Mouse (Mus musculus) hindlimb bud, embryonic 11.5 days (tissue): ENCODE measurements at regions not wholly inside any gene's neighbourhood (a gene's known extent, or its start where the extent isn't known, plus 50 kb on each side); places are given as distances from the start of the nearest gene placed in this dataset.
A peak's percentile ranks its signal among the peaks of the same experiment; 100 is the strongest.

Experiments
- DNase-seq: peaks from one replicate; pipeline ENCODE4 v3.0.0-alpha.2; 2012; ENCODE audit warnings: low read depth, low spot score; ENCODE audit errors: extremely low spot score

DNA sequence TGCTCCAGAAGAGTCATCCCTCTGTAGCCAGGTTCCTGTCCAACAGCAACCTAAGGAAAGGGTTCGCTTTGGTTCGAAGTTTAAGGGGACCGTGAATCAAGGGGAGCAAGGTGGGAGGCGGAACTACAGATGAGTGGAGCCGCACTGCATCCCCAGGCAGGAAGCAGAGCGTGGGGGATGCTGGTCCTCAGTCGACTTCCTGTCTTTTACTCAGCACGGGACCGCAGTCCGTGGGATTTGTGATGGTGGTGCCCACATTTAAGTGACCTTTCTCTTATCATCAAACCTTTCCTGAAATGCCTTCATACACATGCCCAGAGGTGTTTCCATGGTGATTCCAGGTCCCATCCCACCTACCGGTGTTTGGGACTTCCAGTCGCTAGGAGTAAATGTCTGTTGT, 278.2 kb downstream of the 3100002H09Rik start:
- DNase-seq, result no peak

DNA sequence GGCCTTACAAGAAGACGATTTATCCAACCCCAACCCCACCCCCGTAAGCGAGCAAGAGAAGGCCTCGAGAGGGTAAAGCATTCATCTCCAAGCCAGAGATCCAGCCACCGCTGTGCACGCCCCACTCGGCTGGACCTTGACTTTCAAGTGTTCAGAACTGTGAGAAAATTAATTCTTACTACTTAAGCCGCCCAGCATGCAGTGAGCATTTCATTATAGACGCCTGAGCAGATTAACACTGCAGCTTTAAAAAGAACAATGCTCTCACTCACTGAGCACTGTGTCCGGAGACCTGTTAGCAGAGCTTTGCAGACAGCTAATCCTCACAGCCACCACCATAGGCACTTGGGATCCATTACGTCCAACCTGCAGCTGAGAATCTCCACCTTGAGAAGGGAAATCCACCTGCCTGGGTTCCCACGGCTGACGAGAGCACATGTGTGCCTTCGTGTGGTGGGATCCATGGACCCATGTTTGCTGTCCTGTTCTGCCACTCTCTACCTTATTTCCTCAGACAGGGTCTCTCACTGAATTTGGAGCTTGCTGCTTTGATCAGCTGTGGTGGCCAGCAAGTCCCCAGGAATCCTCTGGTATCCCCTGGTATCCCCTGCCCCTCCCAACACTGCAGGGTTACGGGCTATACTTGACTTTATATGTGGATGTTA, 281.4 kb downstream of the 3100002H09Rik start:
- DNase-seq, result no peak

DNA sequence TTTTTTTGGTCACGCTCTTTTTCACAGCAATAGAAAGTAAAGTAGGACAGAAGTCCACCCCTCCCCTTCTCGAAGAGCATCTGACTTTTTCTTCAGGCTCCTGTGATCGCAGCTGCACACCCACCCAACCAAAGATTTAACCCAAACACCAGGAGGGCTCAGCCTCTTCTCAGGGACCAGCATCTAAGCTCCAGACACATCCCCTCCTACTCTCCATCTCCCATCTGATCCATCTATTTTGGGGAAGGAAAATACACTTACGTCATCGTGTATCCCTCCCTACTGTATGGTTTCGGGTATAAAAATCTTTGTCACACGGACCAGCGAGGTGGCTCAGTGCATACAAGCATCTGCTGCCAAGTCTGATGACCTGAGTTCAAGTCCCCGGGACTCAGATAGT, 284.3 kb downstream of the 3100002H09Rik start:
- DNase-seq, result no peak

DNA sequence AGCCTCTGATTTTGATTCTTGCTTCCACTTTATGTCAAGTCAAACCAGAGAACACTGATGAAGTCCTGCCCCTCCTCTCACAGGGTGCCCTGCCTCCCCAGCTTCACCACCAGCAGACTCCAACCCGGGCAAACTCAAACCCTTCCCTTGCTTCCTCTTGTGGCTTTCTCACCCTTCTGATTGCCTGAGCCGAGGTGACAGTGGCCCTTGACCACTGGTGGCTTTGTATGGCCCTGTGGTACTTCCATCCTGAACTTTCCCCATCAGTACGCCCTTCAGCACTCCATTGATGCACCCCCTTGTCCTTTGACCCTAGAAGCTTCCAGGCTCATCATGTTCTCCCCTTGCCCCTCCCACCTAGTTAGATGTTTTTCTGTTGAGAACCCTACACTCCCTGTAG, 287.0 kb downstream of the 3100002H09Rik start:
- no peak for DNase-seq

DNA sequence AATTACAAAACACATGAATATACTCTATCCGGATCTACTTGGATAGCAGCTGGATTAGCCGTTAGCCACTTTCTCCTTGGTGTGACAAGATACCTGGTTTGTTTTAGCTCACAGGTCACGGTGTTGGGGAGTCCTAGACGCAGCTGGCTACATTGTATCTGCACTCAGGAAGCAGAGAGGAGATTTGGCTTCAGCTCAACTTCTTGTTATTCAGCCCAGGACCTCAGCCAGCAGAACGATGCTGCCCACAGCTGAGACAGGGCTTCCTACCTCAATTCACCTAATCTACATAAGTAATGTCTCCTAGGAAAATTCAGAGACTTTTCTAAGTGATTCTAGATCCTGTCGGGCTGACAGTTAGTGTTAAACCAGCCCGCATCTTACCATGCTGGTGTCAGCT, 289.4 kb downstream of the 3100002H09Rik start:
- no peak for DNase-seq

DNA sequence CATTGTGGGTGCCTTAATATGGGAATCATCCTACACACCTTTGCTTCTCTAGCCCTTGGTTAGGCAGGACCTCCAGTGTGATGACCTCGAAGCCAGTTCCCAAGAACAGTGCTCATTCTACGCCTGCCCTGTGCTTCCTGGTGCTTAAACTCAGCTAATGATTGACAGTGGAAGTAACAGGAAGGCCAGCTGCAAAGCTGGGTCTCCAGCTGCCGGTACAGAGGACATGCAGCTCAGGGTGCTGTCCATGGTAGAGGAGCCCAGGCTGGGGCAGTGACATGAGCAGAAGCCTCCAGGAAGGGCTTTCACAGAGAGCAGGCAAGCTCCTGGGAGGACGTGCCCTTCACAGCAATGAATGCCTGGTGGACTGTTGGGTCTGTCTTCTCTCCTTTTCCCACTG, 293.6 kb downstream of the 3100002H09Rik start:
- DNase-seq, result peak; percentile 14

DNA sequence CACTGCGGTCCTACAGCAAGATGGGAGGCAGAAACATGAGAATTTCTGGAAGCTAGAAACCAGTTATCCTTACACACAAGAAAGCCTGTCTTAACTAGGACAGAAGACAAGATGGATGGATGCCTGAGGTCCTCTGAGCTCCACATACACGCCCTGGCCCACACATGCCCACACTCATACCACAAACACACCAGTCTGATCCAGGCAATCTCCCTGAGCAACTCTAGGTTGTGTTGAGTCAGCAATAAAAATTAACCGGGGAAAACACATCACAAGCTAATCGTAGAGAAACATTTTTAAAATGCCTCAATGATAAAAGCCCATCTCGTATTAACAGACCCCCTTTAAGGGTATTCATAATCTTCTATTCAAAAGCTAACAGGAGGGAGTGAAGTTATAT, 298.9 kb downstream of the 3100002H09Rik start:
- DNase-seq, result no peak

DNA sequence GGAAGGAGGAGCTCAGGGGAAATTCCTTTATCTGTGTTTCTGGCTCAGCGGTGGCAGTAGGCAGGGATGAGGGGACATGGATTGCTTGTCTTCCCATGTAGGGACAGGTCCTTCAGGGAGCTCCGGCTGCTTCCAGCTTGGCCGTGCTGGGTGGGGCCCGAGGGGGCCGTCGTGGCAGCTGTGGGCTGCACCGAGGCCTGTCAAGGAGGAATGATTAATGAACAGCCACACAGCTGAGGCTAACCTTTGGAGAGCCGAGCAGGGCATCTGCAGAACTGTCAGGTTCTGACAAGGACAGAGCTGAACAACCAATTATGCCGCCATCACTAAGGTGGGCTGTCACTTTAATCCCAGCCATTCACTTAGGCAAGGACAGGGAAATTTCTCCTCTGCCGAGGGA, 300.0 kb downstream of the 3100002H09Rik start:
- no peak for DNase-seq

DNA sequence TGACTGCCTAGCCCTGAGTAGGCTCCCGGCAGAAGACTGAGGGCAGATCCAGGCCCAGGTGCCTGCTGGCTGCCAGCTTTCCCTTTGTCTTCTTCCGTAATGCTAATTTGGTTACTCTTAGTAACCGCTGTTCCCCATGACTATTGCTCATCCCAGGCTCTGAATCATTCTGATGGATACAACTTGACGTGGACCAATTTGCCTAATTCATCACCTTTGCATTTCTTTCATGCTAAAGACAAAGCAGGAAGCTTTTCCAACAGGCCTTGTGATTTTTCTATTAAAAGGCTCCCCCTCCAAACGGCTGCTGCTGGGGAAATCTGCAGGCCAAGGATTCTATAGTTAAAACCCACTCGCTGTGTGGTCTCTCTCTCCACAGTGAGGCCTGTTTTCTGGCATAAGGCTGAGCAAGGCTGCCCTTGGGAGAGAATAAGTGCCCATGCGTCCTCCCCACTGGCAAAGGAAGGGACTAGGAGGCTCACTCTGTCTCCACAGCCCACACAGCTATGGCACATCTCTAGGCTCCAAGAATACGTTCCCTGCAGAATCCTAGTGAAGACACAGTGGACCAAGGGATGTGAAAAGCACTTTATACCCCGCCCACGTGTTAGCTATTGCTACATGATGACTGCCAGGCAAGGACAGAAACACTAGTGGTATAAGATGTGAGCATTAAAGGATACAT, 304.6 kb downstream of the 3100002H09Rik start:
- DNase-seq, result no peak

DNA sequence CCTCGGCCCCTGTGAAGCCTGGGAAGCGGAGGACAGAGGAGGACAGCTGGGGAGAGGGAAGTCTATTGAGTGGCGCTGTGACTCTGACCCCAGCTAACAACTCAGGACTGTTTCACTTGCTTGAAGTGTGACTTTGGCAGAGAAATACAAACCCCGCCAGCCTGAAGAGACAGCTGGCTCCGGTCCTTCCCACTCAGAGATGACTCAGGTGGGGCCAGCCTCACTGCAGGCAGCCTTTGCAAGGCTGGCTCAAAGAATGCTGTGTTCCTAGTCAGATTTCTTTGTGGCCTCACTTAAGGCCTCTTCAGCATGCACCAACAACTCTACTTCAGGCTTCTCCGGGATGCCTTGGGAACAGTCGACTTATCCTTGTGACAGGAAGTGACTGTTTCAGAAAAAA, 307.7 kb downstream of the 3100002H09Rik start:
- DNase-seq, result no peak

DNA sequence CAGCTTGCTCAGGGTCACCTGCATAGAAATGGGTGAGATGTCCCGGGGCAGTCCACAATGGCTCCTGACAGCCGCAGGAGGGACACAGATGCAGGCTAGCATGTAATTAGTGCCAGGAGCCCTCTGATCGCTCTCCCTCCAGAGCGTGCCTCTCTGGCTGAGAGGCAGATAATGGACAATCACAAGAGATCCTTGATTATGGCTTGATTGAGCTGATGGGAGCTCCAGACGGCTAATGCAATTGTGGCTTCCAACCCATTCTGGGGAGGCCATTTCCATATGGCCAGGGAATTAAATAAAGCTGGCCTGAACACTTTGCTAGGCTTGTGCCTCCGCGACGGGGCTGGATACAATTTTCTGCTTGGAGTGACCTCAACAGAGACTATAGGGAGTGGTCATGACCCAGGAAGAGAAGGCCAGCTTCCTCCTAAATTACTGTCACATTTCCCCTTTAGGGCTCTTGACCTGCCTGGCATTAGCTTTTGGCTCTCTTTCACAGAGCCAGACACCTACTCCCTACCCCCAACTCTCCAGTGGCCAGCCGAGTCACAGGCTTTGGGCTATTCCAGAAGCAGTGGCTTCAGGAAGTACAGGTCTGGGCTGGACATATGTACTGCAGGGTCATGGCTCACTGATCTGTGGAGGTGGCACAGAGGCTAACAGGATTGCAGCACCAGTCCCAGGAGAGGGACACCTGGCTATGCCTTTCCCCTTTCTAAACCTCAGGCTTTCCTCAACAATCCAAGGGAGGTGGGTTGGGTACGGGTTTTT, 311.8 kb downstream of the 3100002H09Rik start:
- no peak for DNase-seq

DNA sequence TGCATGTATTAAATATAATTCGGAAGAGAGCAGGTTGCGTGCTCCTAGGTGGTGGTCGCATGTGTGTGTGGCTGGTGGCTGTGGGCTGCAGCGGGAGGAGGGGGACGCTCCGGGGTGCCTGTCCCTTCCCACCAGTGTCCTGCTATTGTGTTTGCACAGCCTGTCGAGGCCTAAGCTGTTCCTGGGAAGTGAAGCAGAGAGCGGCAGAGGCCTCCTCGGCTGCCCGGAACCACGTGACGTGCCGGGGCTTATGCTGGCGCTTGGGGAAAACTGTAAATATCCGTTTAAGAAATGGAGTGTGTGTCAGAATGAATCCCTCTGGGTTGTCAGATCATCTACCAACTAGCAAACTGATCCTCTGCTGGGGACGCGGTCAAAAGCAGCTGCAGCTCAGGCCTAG, 318.3 kb downstream of the 3100002H09Rik start:
- no peak for DNase-seq

DNA sequence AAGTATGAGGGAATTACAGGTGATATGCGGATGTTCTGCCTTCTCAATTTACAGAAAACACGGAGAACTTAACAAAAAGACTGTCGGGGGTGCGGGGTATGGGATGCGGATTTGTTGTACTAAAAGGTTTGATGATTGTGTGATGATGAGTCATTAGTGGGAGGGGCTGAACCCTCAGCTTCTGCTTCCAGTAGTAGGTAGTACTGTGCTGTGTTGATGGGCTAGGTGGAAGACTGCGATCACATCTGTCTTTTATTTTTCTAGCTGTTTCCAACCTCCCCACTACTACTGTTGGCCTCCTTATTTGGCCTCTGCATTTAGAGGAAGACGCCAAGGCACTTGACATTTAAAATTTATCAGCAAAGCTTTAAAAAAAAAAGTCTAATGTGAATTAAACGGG, 318.8 kb downstream of the 3100002H09Rik start:
- no peak for DNase-seq

DNA sequence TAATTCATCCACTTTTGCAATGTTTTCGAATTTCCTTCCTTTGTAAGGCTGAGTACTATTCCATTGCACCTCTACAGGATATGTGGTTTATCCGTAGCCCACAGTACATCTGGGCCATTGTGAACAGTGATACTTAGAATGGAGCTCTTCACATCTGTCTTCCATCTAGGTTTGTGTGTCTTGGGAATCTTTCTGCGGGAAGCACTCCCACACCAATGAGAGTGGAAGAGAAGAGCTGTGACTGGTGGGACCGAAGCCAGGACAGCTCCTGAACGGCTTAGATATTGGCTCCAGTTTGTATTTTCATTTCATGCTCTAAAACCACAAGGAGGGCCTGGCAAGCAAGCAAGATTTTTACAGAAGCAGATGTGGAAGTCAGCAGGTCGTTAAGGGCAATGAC, 323.1 kb downstream of the 3100002H09Rik start:
- DNase-seq, result no peak

DNA sequence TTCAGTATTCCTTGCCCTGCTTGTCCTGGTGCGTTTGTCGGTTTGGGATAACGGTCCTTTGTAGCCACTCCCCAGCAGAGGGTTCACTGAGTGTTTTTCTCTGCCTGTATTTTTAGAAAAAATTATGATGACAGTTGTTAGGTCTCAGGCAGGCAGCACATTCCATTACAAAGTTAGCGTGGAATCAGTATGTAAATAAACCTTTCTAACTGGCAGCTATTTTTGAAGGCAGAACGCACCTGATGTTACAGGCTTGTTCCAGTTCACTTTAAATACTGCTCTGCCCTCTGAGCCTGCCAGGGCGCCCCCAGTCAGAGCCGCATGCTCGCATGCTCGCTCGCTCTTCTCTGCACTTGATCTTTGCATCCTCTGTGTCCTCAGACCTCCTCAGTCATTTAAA, 331.9 kb downstream of the 3100002H09Rik start:
- no peak for DNase-seq

DNA sequence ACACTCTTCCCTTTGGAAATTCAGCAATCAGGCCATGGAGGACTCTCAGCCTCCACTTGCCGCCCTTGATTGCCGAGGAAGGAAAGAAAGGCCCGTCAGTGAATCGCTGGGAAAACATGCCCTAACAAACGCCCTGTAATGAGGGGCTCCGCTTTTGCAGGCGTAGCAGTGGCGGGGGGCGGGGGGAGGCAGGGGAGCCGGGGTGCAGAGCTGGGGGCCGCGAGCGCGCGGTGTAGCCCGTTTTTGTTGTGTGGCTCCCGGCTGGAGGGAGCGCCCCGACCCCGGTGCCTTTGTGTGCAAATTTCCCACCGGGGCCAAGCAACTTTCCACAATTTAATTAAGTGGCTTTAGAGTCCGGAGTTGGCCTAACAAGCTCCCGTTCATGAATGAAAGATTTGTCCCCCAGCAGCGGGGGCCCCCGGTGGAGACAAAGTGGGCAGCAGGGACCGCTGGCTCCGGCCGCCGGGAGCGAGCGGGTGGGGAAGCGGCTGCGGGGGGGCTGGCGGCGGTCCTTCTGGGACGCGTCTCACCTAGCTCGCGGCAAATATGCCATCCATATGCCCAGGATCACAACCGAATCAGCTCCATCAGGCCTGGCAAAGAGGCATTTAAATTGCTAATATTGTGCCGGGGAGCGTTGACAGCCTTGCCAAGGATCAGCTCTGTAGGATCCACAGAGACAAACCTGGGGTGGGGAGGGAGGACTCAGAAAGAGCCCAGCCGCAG, 333.0 kb downstream of the 3100002H09Rik start:
- no peak for DNase-seq

DNA sequence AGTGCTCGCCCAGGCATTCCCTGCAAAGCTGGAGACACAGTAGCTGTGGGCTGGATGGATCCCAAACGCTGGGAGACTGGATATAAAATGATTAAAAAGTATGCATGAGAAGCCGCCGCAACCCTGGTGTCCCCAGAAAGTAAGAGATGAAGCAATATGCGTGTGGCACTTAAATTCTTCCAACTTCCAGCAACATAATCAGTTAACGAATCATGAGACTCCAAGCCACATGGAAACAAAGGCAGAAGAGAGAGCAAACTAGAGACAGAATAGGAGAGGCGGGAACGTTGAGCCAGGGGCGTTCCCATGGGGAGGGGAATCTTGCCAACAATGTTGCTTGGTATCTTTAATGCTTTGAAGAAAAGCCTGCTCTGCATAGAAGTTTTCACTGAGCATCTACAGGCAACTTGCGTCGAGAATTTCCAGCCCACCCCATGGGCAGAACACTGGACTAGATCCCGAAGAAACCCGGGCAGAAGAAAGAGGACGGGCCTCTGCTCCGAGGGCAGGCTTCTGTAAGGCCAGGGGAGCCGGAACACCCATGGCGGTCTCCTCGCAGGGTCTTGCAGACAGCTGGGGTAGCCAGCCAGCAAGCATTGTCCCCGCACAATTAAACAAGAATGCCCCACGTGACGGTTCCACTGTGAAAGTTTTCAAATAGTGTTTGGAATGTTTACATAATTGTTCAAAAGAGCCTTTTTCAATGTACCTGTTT, 333.7 kb downstream of the 3100002H09Rik start:
- no peak for DNase-seq

DNA sequence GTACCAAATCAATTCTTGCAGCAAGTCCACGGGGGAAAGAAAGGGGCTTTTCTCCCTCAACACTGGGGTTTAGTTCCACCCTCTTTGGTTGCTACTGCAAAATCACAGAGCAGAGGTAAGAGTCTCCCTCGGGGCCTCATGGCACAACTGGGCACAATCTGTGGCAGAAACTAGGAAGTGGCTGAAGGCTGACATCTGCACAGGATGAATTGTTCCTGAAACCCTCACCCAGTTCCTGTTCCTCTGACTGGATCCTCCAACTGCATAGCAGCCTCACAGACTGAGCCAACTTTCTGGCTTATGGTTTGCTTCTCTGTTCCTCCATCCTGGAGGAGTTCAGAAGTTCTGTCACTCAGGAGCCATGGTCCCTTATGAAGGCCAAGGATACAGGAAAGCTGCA, 338.6 kb downstream of the 3100002H09Rik start:
- no peak for DNase-seq

DNA sequence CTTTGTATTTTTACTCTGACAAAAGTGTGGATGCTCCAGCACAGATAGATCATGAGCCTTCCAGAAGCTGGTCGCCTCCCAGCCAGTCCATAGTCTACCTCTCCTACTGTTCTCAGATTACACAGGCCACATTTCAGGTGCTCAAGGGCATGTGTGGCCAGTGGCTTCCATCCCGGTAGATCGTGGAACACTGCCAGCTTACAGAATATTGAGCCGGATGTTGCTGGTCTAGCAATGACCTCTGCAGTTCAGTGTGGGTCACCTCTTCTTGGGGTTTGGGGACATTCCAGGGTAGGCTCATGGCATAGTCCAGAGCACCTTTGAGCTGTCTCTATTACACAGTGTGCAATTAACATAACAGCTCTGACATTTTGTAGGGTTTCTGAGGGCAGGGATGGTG, 342.2 kb downstream of the 3100002H09Rik start:
- DNase-seq, result no peak

DNA sequence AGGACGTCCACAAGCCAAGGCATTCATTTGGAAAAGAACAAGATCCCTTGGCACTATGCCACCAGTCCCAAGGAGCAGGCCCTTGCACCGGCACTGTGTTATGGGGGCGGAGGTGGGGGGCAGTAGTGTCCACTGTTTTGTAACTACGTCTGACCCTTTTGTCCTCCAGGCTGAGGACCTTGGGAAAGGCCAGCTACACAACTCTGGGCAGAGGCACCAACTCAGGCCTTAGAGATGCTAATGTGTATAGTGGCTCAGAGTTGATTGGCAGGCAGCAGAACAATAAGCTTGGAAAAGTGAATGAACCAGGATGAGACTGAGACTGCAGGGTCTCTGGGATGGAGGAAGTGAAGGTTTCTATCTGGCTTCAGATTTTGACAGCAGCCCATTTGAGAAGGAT, 344.0 kb downstream of the 3100002H09Rik start:
- DNase-seq, result no peak

DNA sequence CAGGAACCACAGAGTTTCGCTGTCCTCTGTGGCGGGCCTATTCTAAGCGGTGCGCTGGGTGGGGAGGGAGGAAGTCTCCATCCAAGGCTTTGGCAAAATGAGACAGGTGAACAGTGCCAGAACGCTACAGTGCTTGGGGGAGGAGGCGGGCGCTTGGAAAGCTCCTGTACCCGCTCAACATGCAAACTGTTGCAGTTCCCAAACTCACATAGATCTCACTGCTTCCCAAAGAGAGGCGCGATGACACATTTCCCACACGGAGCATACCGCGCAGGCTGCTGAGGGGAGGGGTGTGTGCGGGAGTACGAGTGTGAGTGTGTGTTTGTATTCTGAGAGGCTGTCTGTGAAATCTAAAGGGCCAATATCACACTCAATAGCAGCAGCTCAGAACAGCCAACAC, 345.1 kb downstream of the 3100002H09Rik start:
- DNase-seq, result no peak
